Mouse (Mus musculus) intestine, embryonic 16.5 days (tissue): ENCODE measurements around the gene Cic. TPM values are rescaled to one million over a fixed set of nuclear protein-coding genes. Genes with fewer than 3 reads are reported as not detected.

Experiments
- ATAC-seq: fragments of 200-750 bp; cut with Nextera tagmentation; 2 replicates; pipeline ENCODE4 v1.8.0; 2017; ENCODE audit warnings: moderate TSS enrichment, moderate library complexity
- H3K27ac ChIP-seq: fragments of 300-500 bp; sonication (generic); 2 replicates; pipeline ENCODE4 v1.5.1; 2014; ENCODE audit warnings: mild to moderate bottlenecking, low read length
- H3K27me3 ChIP-seq: fragments of 300-500 bp; sonication (generic); replicated peaks from 2 replicates; pipeline ENCODE4 v1.6.1; 2014; ENCODE audit warnings: low read length, control low read depth, mixed read lengths; ENCODE audit not compliant: control insufficient read depth, insufficient read depth
- H3K36me3 ChIP-seq: fragments of 300-500 bp; sonication (generic); 2 replicates; pipeline ENCODE4 v1.6.1; 2014; ENCODE audit warnings: low read length, control low read depth; ENCODE audit not compliant: control insufficient read depth, insufficient read depth
- H3K4me1 ChIP-seq: fragments of 300-500 bp; sonication (generic); 2 replicates; pipeline ENCODE4 v1.6.1; 2014; ENCODE audit warnings: low read length, control low read depth, mixed read lengths; ENCODE audit not compliant: control insufficient read depth, insufficient read depth
- H3K4me2 ChIP-seq: fragments of 300-500 bp; sonication (generic); 2 replicates; pipeline ENCODE4 v1.6.1; 2014; ENCODE audit warnings: low read depth, low read length, control low read depth
- H3K4me3 ChIP-seq: fragments of 300-500 bp; sonication (generic); 2 replicates; pipeline ENCODE4 v1.5.1; 2014; ENCODE audit warnings: mild to moderate bottlenecking, low read length
- H3K9ac ChIP-seq: fragments of 300-500 bp; sonication (generic); 2 replicates; pipeline ENCODE4 v1.6.1; 2014; ENCODE audit warnings: low read depth, low read length
- H3K9me3 ChIP-seq: fragments of 300-500 bp; sonication (generic); 2 replicates; pipeline ENCODE4 v1.6.1; 2016; ENCODE audit warnings: low read length, control low read depth; ENCODE audit not compliant: control insufficient read depth
- WGBS: fragments of 180-500 bp; shearing (Covaris S2); extraction: QIAGEN DNeasy Blood & Tissue Kit; methylation state at CpG from one replicate; pipeline ENCODE4 v1.1.7; 2014; 5-methylcytosine and 5-hydroxymethylcytosine counted together
- polyA plus RNA-seq: library from polyadenylated mRNA; unstranded; fragments of >200 nt; fragmentation: Nextera tagmentation; extraction: Ambion mirVana; gene quantifications from 2 replicates; pipeline ENCODE4 v1.2.1, GENCODE M21; 2015

The Cic gene
- polyA plus RNA-seq, 1 experiment from 2014 or later: 19.9 TPM

- 0% methylated on average over 6 of the region's 6 CpGs for WGBS
- no peaks in the 10 kb centered on the region for H3K27me3 ChIP-seq
- no peaks in the 10 kb centered on the region for H3K9me3 ChIP-seq
- ATAC-seq: peak; percentile 9
- H3K27ac ChIP-seq: peak overlapping the region; percentile 98
- H3K4me1 ChIP-seq: peaks cover 63% of the 10 kb centered on the region
- 0 out of 2 replicates have a peak, but pooled peaks cover 3% of the 10 kb centered on the region for H3K36me3 ChIP-seq
- peak overlapping the region; percentile 68 for H3K4me3 ChIP-seq
- H3K9ac ChIP-seq: peak overlapping the region; percentile 81
- H3K4me2 ChIP-seq: peak overlapping the region; percentile 91
These were observed 12.6 kb downstream of the Cic start for GRCm38 (mm10) chr7:25279861-25280791.

DNA sequence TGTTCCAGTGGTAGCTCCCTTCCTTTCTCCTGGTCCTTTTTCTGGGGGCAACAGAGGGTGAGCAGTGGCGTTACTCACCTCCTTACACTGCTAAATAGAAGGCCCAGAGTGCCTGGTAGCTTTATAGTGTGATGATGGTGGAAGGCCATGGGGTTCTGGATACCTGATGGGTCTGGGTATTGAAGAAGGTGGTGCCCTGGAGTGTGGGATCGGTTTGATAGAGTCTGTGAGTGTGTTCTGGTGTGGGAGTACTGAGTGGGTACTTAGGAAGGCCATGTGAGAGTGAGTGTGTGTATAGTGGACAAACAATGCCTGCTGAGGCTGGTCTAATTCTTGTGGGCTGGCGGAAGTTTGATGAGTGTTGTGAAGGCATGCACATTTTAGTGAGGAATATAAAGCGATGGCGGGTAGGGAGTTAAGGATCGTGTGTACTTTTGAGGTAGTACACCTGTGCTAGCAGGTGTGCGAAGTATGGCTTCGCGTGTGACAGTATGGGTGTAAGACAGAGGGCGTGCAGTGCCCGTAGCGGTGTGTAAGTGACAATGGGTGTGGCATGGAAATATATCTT, 13.7 kb downstream of the Cic start:
- H3K36me3 ChIP-seq: peaks cover 10% of the 10 kb centered on the region; the same call in 1 of the 2 replicates
- 13% methylated on average over 12 of the region's 12 CpGs for WGBS
- peak overlapping the region; percentile 98 for H3K27ac ChIP-seq
- peak overlapping the region; percentile 81 for H3K9ac ChIP-seq
- ATAC-seq: peak; percentile 27
- H3K4me3 ChIP-seq: peak overlapping the region; percentile 68
- H3K9me3 ChIP-seq: no peaks in the 10 kb centered on the region
- H3K4me2 ChIP-seq: peak overlapping the region; percentile 91
- peaks cover 52% of the 10 kb centered on the region for H3K4me1 ChIP-seq
- no peaks in the 10 kb centered on the region for H3K27me3 ChIP-seq

- Histone ChIP-seq H3K9me3 (no peaks in the 10 kb centered on the region), H3K27ac (peak overlapping the region; percentile 98), H3K27me3 (no peaks in the 10 kb centered on the region), H3K4me1 (peaks cover 49% of the 10 kb centered on the region), H3K4me3 (peak overlapping the region; percentile 83), H3K36me3 (peaks cover 18% of the 10 kb centered on the region; the same call in 1 of the 2 replicates), H3K4me2 (peak overlapping the region; percentile 91), H3K9ac (peak overlapping the region; percentile 81)
- 2% methylated on average over 60 of the region's 108 CpGs for WGBS
- ATAC-seq: peak; percentile 79
These were observed 14.5 kb downstream of the Cic start for GRCm38 (mm10) chr7:25281734-25282601.

DNA sequence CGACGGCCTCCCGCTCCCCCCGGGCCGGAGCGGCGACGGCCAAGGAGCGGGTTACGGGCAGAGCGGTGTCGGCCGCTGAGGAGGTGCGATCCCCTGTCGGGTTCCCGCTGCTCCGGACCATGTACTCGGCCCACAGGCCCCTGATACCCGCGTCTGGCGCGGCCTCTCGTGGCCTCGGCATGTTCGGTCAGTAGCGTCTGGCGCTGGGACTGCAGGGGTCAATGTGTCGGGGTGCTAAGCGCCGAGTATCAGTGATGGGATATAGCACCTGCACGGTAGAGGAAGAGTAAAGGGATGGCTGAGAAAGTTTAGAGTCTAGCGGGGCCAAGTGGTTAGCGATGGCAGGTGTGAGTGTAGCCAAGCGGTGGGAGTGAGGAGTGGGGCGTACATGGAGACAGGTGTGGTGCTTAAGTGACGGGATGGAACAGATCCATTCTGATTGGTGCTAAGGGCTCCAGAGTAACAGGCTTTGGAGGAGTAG, 15.3 kb downstream of the Cic start:
- Histone ChIP-seq H3K27me3 (no peaks in the 10 kb centered on the region), H3K9me3 (no peaks in the 10 kb centered on the region), H3K36me3 (peaks cover 24% of the 10 kb centered on the region), H3K27ac (peak overlapping the region; percentile 97), H3K9ac (peak overlapping the region; percentile 81), H3K4me3 (peak overlapping the region; percentile 83), H3K4me1 (peaks cover 46% of the 10 kb centered on the region), H3K4me2 (peak overlapping the region; percentile 82)
- WGBS: under 1% methylated on average over 25 of the region's 36 CpGs
- ATAC-seq: no peak

DNA sequence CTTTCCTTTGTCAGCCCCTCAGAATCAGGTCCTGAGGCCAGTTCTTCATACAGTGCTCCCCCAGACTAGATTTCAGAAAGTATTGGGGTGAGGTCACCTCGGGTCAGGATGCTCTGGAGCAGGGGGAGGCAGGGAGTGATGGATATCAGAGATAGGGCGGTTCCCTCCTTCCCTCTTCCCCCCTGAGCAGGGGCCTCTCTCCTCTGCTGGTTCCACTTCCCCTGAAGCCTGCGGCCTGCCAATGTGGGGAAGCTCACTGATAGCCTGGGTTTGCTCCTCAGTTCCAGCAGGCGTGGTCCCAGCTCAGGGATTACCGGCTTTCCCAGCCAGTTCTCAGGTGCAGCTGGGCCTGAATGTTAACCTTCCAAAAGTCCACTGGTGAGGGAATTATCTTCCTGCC, 16.1 kb downstream of the Cic start:
- H3K9me3 ChIP-seq: no peaks in the 10 kb centered on the region
- peaks cover 33% of the 10 kb centered on the region for H3K36me3 ChIP-seq
- peak overlapping the region; percentile 82 for H3K4me2 ChIP-seq
- H3K4me1 ChIP-seq: peaks cover 43% of the 10 kb centered on the region
- peak overlapping the region; percentile 97 for H3K27ac ChIP-seq
- H3K4me3 ChIP-seq: peak overlapping the region; percentile 83
- peak overlapping the region; percentile 81 for H3K9ac ChIP-seq
- 5% methylated on average over 5 of the region's 5 CpGs for WGBS
- H3K27me3 ChIP-seq: no peaks in the 10 kb centered on the region
- no peak for ATAC-seq

GRCm38 (mm10) chr7:25284171-25284570, 16.7 kb downstream of the Cic start:
- Histone ChIP-seq H3K27me3 (no peaks in the 10 kb centered on the region), H3K27ac (no peak overlapping the region), H3K36me3 (peaks cover 37% of the 10 kb centered on the region), H3K9me3 (no peaks in the 10 kb centered on the region), H3K4me2 (peak overlapping the region; percentile 82), H3K4me3 (peak overlapping the region; percentile 83; the same call in 1 of the 2 replicates), H3K4me1 (peaks cover 43% of the 10 kb centered on the region), H3K9ac (peak overlapping the region; percentile 81)
- 72% methylated on average over 2 of the region's 2 CpGs for WGBS
- no peak for ATAC-seq

DNA sequence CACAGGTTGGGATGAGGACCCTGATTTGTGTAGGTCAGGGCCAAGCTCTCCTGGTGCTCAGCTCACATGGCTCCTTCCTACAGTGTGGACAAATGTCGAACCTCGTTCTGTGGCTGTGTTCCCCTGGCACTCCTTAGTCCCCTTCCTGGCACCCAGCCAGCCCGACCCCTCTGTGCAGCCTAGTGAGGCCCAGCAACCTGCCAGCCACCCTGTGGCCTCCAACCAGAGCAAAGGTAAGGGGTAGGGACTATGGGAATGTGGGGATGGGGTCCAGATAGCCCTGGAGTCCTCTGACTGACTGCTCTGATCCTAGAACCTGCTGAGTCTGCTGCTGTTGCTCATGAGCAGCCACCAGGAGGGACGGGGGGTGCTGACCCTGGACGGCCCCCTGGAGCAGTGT, 17.3 kb downstream of the Cic start:
- Histone ChIP-seq H3K4me2 (no peak overlapping the region), H3K27me3 (no peaks in the 10 kb centered on the region), H3K9ac (peak overlapping the region; percentile 81; the same call in 1 of the 2 replicates), H3K4me3 (no peak overlapping the region), H3K36me3 (peaks cover 43% of the 10 kb centered on the region), H3K4me1 (peaks cover 40% of the 10 kb centered on the region), H3K9me3 (no peaks in the 10 kb centered on the region), H3K27ac (no peak overlapping the region)
- WGBS: 52% methylated on average over 5 of the region's 5 CpGs
- ATAC-seq: no peak

DNA sequence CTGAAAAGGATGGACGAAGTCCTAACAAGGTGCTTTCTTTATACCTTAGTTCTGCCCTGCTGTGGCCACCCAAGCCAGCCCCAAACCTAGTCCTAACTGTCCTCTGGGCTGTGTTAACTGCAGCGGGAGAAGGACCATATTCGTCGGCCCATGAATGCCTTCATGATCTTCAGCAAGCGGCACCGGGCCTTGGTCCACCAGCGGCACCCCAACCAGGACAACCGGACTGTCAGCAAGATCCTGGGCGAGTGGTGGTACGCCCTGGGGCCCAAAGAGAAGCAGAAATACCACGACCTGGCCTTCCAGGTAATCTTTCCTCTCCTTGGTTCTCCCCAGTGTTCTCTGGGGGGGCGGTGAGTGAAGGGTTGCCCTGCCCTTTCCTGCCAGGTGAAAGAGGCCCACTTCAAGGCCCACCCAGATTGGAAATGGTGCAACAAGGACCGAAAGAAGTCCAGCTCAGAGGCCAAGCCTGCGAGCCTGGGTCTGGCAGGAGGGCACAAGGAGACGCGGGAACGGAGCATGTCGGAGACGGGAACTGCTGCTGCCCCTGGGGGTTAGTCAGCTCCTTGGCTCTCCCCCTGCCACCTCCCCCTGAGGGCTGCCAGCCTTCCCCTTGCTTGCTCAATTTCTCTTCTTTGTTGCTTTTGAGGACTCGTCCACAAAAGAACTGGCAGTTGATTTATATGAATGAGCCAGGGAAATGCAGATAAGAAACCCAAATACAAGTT, 18.2 kb downstream of the Cic start:
- no peaks in the 10 kb centered on the region for H3K9me3 ChIP-seq
- peaks cover 35% of the 10 kb centered on the region for H3K4me1 ChIP-seq
- H3K27ac ChIP-seq: no peak overlapping the region
- no peak for ATAC-seq
- no peaks in the 10 kb centered on the region for H3K27me3 ChIP-seq
- 90% methylated on average over 20 of the region's 20 CpGs for WGBS
- H3K36me3 ChIP-seq: peaks cover 49% of the 10 kb centered on the region
- H3K4me2 ChIP-seq: no peak overlapping the region
- H3K4me3 ChIP-seq: no peak overlapping the region
- no peak overlapping the region for H3K9ac ChIP-seq
